Mouse (Mus musculus) heart, embryonic 14.5 days (tissue): Measurements from ENCODE around the gene Nlrp10. TPM values are rescaled to one million over a fixed set of nuclear protein-coding genes. Genes with fewer than 3 reads are reported as not detected.

Experiments used
- ATAC-seq: fragments of 200-750 bp; cut with Nextera tagmentation; 2 replicates; pipeline ENCODE4 v1.8.0; 2017; ENCODE audit warnings: low read depth, moderate TSS enrichment; ENCODE audit not compliant: insufficient number of reproducible peaks, insufficient read depth, low FRiP score
- H3K27ac ChIP-seq, 2 experiments: fragments of 200-500 bp in 1 of 2; fragments of 300-500 bp in 1 of 2; sonication (generic) in 1 of 2; replicated peaks in 1 of 2; 2 replicates each; pipeline ENCODE4 v1.5.1; 2012 to 2014; ENCODE audit warnings: low read depth in 2 of 2, low read length in 2 of 2, control low read depth in 1 of 2, mild to moderate bottlenecking in 1 of 2, mixed read lengths in 1 of 2; ENCODE audit not compliant: control insufficient read depth in 1 of 2, insufficient read depth in 1 of 2
- H3K27me3 ChIP-seq: fragments of 300-500 bp; sonication (generic); 2 replicates; pipeline ENCODE4 v1.6.1; 2014; ENCODE audit warnings: mild to moderate bottlenecking, low read length, control low read depth; ENCODE audit not compliant: control insufficient read depth, insufficient read depth
- H3K36me3 ChIP-seq: fragments of 300-500 bp; sonication (generic); 2 replicates; pipeline ENCODE4 v1.6.1; 2014; ENCODE audit warnings: mild to moderate bottlenecking, control low read depth, low read length, mixed read lengths; ENCODE audit not compliant: control insufficient read depth, insufficient read depth
- H3K4me1 ChIP-seq, 2 experiments: fragments of 200-500 bp in 1 of 2; fragments of 300-500 bp in 1 of 2; sonication (generic) in 1 of 2; 2 replicates each; pipeline ENCODE4 v1.6.1; 2012 to 2014; ENCODE audit warnings: low read length in 2 of 2, control low read depth in 1 of 2, mixed read lengths in 1 of 2; ENCODE audit not compliant: control insufficient read depth in 2 of 2, insufficient read depth in 2 of 2
- H3K4me2 ChIP-seq: fragments of 300-500 bp; sonication (generic); 2 replicates; pipeline ENCODE4 v1.6.1; 2014; ENCODE audit warnings: mild to moderate bottlenecking, low read length
- H3K4me3 ChIP-seq, 2 experiments: fragments of 200-500 bp in 1 of 2; fragments of 300-500 bp in 1 of 2; sonication (generic) in 1 of 2; 2 replicates each; pipeline ENCODE4 v1.5.1; 2012 to 2014; ENCODE audit warnings: low read length in 2 of 2, mild to moderate bottlenecking in 2 of 2, control low read depth in 1 of 2, low read depth in 1 of 2, moderate library complexity in 1 of 2; ENCODE audit not compliant: control insufficient read depth in 1 of 2, insufficient read depth in 1 of 2
- H3K9ac ChIP-seq: fragments of 300-500 bp; sonication (generic); 2 replicates; pipeline ENCODE4 v1.6.1; 2014; ENCODE audit warnings: mild to moderate bottlenecking, low read length
- H3K9me3 ChIP-seq: fragments of 300-500 bp; sonication (generic); 2 replicates; pipeline ENCODE4 v1.6.1; 2016; ENCODE audit warnings: low read length, control low read depth; ENCODE audit not compliant: control insufficient read depth
- WGBS: fragments of 180-500 bp; shearing (Covaris S2); extraction: QIAGEN DNeasy Blood & Tissue Kit; methylation state at CpG from one replicate; pipeline ENCODE4 v1.1.7; 2014; 5-methylcytosine and 5-hydroxymethylcytosine counted together
- polyA plus RNA-seq: library from polyadenylated mRNA; unstranded; fragments of >200 nt; fragmentation: Nextera tagmentation; extraction: Ambion mirVana; gene quantifications from 2 replicates; pipeline ENCODE4 v1.2.1, GENCODE M21; 2014

The Nlrp10 gene
- polyA plus RNA-seq, 1 experiment from 2014 or later, result 16.3 TPM

DNA sequence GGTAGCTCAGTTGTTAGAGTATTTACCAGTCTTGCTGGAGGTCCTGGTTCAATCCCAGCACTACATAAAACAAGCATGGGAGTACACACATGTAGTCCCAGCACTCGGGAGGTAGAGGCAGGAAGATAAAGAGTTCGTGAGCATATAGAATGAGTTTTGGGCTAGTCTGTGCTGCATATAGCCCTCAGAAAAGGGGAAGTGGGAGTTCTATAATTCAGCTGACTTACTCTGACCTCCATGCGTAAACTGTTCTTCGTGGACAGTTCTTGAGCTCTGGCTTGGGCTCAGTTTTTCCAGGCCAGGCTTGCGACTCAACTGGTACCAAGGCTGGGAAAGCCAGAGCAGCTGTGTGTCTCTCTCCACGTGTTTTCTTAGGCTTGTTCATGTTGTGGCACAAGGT is 22.8 kb upstream of the Nlrp10 start:
- ATAC-seq, result no peak
- H3K9me3 ChIP-seq, result no peaks in the 10 kb centered on the region
- H3K27me3 ChIP-seq, result peaks cover 42% of the 10 kb centered on the region
- H3K36me3 ChIP-seq, result no peaks in the 10 kb centered on the region
- H3K4me1 ChIP-seq, result peaks cover 10 to 11% of the 10 kb centered on the region in 2 experiments; a peak in 3 of 4 replicates
- no peak overlapping the region for H3K4me2 ChIP-seq
- no peak overlapping the region for H3K4me3 ChIP-seq
- no peak overlapping the region for H3K9ac ChIP-seq
- no peak overlapping the region for H3K27ac ChIP-seq
- 71% methylated on average over 6 of the region's 6 CpGs for whole genome bisulfite sequencing

DNA sequence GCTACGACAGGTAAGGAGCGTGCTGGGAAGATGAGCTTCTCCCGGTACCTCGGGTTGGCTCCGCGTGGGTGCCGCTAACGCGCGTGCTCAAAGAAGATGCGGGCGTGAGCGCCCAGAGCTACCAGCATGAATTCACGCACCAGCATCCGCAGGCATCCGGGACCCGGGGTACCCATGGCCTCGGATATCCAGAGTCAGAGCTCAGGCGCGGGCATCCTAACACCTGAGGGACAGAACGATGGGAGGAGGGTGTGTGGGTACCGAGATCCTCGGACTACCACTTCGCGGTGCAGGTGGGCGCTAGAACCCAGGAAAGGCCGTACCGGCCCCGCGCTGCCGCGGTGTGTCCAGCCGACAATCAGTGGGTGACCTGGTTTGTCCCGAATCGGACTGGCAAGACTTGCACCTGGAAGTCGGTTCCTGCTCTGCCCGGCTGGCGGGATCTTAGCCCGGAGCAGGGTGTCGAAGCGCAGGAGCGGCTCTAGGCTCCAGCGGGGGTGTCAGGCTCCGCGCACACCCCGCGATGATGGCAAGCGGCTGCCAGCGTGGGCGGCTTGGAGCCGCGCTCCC is 20.9 kb upstream of the Nlrp10 start:
- H3K27me3 ChIP-seq, result peaks cover 42% of the 10 kb centered on the region

DNA sequence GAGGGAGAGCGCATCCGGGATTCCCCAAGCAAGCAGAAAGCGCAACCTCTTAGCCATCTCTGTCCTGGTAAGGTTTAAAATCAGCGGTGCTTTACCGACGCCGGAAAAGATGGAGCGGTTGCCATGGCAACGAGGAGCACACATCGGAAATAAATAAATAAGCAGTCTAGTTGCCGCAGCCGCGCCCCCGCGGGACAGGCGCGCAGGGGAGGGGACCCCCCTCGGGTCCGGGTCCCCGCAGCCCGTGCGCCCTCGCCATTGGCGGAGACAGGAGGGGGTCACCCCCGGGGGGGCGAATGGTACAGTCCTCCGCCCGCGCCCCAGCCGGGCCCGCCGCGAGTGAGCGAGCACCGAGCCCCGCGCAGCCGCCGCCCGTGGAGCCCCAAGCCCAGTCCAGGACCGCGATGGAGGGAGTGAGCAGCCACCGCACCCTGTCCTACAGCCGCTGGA is 20.4 kb upstream of the Nlrp10 start, which contains the start of gene Tub:
Gene Tub, plus strand, starts transcription at position 27 of the 450 bp plus-strand sequence.
- H3K4me3 ChIP-seq, result peak within 1 kb of the TSS; percentile 42 to 45
- H3K27me3 ChIP-seq, result peaks cover 42% of the 10 kb centered on the region
- 2% methylated on average over 43 of the region's 44 CpGs for WGBS
- ATAC-seq, result no peak
- peaks cover 10 to 11% of the 10 kb centered on the region in 2 experiments; a peak in 3 of 4 replicates for H3K4me1 ChIP-seq
- peak within 1 kb of the TSS; percentile 76 for H3K4me2 ChIP-seq
- peak within 1 kb of the TSS; percentile 10; the same call in 1 of the 2 replicates for H3K9ac ChIP-seq
- H3K36me3 ChIP-seq, result peaks cover 6% of the 10 kb centered on the region; the same call in 1 of the 2 replicates
- H3K9me3 ChIP-seq, result no peaks in the 10 kb centered on the region
- H3K27ac ChIP-seq, result no peak within 1 kb of the TSS

More for the DNA sequence above, 20.9 kb upstream of the Nlrp10 start:
- Histone ChIP-seq H3K27ac (no peak overlapping the region), H3K36me3 (peaks cover under 1% of the 10 kb centered on the region; the same call in 1 of the 2 replicates), H3K4me3 (peak overlapping the region; percentile 42 to 45), H3K9ac (peak overlapping the region; percentile 10; the same call in 1 of the 2 replicates), H3K9me3 (no peaks in the 10 kb centered on the region), H3K4me1 (peaks cover 10 to 11% of the 10 kb centered on the region in 2 experiments; a peak in 3 of 4 replicates), H3K4me2 (peak overlapping the region; percentile 76)
- ATAC-seq, result no peak
- WGBS, result 2% methylated on average over 52 of the region's 52 CpGs

DNA sequence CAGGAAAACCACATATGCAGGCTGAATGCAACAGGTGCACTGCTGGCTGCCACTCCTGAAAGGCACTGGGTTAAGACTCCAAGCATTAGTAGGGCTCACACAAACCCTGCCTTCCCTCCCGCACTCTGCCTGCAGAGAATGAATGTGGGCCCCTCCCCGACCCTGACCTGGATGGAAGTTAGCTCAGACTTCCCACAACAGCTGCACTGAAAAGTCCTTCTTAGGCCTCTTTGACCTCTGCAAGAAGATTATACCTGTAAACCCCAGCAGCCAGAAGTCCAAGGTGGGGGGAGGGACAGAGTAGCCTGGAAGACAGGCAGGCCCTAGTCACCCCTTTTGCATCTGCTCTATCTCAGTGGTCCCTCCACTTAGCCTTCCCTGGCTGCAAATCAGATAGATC is 19.3 kb upstream of the Nlrp10 start:
- Histone ChIP-seq H3K9me3 (no peaks in the 10 kb centered on the region), H3K27me3 (peaks cover 42% of the 10 kb centered on the region), H3K4me3 (no peak overlapping the region), H3K9ac (no peak overlapping the region), H3K27ac (no peak overlapping the region), H3K4me1 (peaks cover 10 to 11% of the 10 kb centered on the region in 2 experiments; a peak in 3 of 4 replicates), H3K36me3 (peaks cover 16% of the 10 kb centered on the region), H3K4me2 (no peak overlapping the region)
- WGBS, result 40% methylated on average over 2 of the region's 2 CpGs
- ATAC-seq, result no peak

DNA sequence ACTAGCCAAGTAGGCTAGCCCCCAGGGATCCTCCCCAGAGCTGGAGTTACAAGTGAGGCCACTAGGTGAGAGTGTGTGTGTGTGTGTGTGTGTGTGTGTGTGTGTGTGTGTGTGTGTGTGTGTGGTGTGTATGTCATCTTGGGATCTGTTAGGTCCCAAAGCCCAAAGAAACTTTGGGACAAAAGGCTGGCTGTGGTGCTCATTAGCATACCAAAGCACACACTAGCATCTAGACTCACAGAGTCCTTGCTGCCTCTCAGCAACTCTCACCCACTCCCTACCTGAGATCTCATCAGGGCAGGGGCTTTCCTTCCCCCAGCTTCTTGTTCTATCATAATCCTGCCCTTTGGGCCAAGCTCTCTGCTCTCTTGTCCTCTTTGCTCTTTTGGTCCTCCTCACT is 18.6 kb upstream of the Nlrp10 start:
- Histone ChIP-seq H3K4me1 (peaks cover 10 to 11% of the 10 kb centered on the region in 2 experiments; a peak in 3 of 4 replicates), H3K9me3 (no peaks in the 10 kb centered on the region), H3K4me2 (no peak overlapping the region), H3K9ac (no peak overlapping the region), H3K27ac (no peak overlapping the region), H3K4me3 (no peak overlapping the region), H3K27me3 (peaks cover 42% of the 10 kb centered on the region), H3K36me3 (peaks cover 23% of the 10 kb centered on the region)
- ATAC-seq, result no peak

DNA sequence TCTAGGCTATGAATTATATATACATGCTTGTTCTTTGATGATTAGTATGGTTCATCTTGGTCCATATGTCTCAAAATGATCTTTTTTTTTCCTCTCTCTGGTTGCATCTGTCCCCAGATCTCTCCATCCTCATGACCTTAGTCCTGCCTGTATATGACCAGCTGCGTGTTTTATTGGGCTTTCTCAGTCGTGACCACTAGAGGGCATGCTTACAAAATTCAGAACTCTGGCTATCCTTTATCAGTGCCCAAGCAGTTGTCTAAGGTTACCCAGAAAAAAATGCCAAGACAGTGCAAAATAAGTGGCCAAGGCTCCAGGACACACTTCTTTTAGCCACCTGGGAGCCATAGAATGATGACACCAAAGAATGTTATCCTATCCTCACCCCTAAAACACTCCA is 14.0 kb upstream of the Nlrp10 start:
- H3K9me3 ChIP-seq, result no peaks in the 10 kb centered on the region
- peaks cover 68% of the 10 kb centered on the region for H3K36me3 ChIP-seq
- no peaks in the 10 kb centered on the region for H3K4me1 ChIP-seq
- H3K27me3 ChIP-seq, result no peaks in the 10 kb centered on the region; the same call in 1 of the 2 replicates
- H3K9ac ChIP-seq, result no peak overlapping the region
- 11% methylated on average over 2 of the region's 2 CpGs for WGBS
- no peak overlapping the region for H3K4me2 ChIP-seq
- no peak overlapping the region for H3K27ac ChIP-seq
- ATAC-seq, result no peak
- H3K4me3 ChIP-seq, result no peak overlapping the region

DNA sequence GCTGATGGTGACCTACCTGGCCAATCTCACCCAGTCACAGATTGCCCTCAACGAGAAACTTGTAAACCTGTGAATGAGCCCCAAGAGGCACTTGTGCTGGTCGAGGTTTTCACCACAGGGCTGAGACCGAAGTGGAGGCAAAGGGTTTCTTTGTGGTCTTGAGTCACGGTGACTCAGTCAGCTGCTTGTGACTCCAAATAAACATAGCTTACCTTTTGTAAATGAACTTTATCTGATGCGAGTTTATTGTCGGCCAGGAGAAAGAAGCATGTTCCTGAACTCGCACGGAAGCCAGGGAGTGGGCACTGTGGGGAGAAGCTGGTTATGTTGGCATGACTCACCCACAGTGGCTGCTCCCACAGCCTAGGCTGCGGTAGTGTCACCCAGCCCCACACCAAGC is 11.5 kb upstream of the Nlrp10 start:
- H3K27me3 ChIP-seq, result no peaks in the 10 kb centered on the region
- H3K9ac ChIP-seq, result no peak overlapping the region
- H3K4me3 ChIP-seq, result no peak overlapping the region
- 93% methylated on average over 9 of the region's 9 CpGs for whole genome bisulfite sequencing
- H3K36me3 ChIP-seq, result peaks cover 93% of the 10 kb centered on the region
- H3K9me3 ChIP-seq, result no peaks in the 10 kb centered on the region
- ATAC-seq, result no peak
- H3K4me1 ChIP-seq, result no peaks in the 10 kb centered on the region
- no peak overlapping the region for H3K27ac ChIP-seq
- H3K4me2 ChIP-seq, result no peak overlapping the region

DNA sequence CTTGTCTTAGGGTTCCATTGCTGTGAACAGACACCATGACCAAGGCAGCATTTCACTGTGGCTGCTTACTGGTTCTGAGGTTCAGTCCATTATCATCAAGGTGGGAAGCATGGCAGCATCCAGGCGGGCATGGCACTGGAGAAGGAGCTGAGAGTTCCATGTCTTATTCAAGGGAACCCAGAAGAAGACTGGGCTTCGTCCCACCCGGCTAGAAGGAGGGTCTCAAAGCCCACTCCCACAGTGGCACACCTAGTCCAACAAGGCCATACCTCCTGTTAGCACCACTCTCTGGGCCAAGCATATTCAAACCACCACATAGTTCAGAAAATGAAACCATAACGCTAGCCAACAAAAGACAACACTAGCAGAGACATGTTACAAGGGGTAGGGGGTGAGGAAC is 6.6 kb upstream of the Nlrp10 start:
- 92% methylated on average over 4 of the region's 4 CpGs for WGBS
- Histone ChIP-seq H3K27ac (no peak overlapping the region), H3K4me3 (no peak overlapping the region), H3K36me3 (peaks cover 54% of the 10 kb centered on the region), H3K9me3 (no peaks in the 10 kb centered on the region), H3K27me3 (no peaks in the 10 kb centered on the region), H3K4me1 (peaks cover 6 to 11% of the 10 kb centered on the region in 2 experiments), H3K9ac (no peak overlapping the region), H3K4me2 (no peak overlapping the region)
- no peak for ATAC-seq
